Mouse (Mus musculus): ENCODE data around the gene Cpsf3. TPM values are rescaled to one million over a fixed set of nuclear protein-coding genes. Genes with fewer than 3 reads are reported as not detected.

Cpsf3 gene
- total RNA-seq (2021) = 10 to 100 TPM; 42.4 to 43.7 TPM

- DNase-seq = no peak
These were observed at the start of gene Cpsf3 for GRCm38 (mm10) chr12:21284761-21285441. Gene Cpsf3 (plus strand): TSS chr12:21285391.

GRCm38 (mm10) chr12:21241965-21242364 is 43.2 kb upstream of the Cpsf3 start:
- DNase-seq = no peak

- no peak for DNase-seq
These were observed 40.7 kb upstream of the Cpsf3 start for GRCm38 (mm10) chr12:21244375-21244960.

- no peak for DNase-seq
These were observed 37.3 kb upstream of the Cpsf3 start for GRCm38 (mm10) chr12:21247711-21248392.

GRCm38 (mm10) chr12:21260494-21261256 is 24.5 kb upstream of the Cpsf3 start:
- DNase-seq = no peak

GRCm38 (mm10) chr12:21261521-21261920 is 23.7 kb upstream of the Cpsf3 start:
- DNase-seq = no peak

GRCm38 (mm10) chr12:21263256-21263655 is 21.9 kb upstream of the Cpsf3 start:
- no peak for DNase-seq

- peak; percentile 66 for DNase-seq
These were observed 20.9 kb upstream of the Cpsf3 start for GRCm38 (mm10) chr12:21264241-21264640.

GRCm38 (mm10) chr12:21264970-21265369 is 20.2 kb upstream of the Cpsf3 start:
- DNase-seq = no peak

GRCm38 (mm10) chr12:21265501-21265900 is 19.7 kb upstream of the Cpsf3 start:
- DNase-seq = no peak

- DNase-seq = peak; percentile 71
These were observed 19.0 kb upstream of the Cpsf3 start for GRCm38 (mm10) chr12:21265946-21266783.

GRCm38 (mm10) chr12:21266784-21267098 is 18.4 kb upstream of the Cpsf3 start:
- no peak for DNase-seq

GRCm38 (mm10) chr12:21268083-21268616 is 17.0 kb upstream of the Cpsf3 start:
- DNase-seq = no peak

- no peak for DNase-seq
These were observed 10.7 kb upstream of the Cpsf3 start for GRCm38 (mm10) chr12:21274446-21274845.

GRCm38 (mm10) chr12:21277352-21277864 is 7.8 kb upstream of the Cpsf3 start:
- DNase-seq = no peak

- no peak for DNase-seq
These were observed 484 bp downstream of the Cpsf3 start for GRCm38 (mm10) chr12:21285508-21286242.

- DNase-seq = peak; percentile 100
These were observed 1.0 kb downstream of the Cpsf3 start, which contains the start of gene Itgb1bp1 for GRCm38 (mm10) chr12:21286243-21286622. Gene Itgb1bp1 (minus strand): TSS chr12:21286284.

- no peak for DNase-seq
These were observed 1.8 kb downstream of the Cpsf3 start for GRCm38 (mm10) chr12:21286712-21287650.

- DNase-seq = no peak
These were observed 3.7 kb downstream of the Cpsf3 start for GRCm38 (mm10) chr12:21288716-21289395.

All from heart, postnatal 4 days (tissue).